Mouse (Mus musculus): Measurements from ENCODE around the gene Borcs6. TPM values are rescaled to one million over a fixed set of nuclear protein-coding genes. Genes with fewer than 3 reads are reported as not detected.

The Borcs6 gene
- total and polyA plus RNA-seq, 2 experiments from 2014 or later = 20.9 to 32.8 TPM

DNA sequence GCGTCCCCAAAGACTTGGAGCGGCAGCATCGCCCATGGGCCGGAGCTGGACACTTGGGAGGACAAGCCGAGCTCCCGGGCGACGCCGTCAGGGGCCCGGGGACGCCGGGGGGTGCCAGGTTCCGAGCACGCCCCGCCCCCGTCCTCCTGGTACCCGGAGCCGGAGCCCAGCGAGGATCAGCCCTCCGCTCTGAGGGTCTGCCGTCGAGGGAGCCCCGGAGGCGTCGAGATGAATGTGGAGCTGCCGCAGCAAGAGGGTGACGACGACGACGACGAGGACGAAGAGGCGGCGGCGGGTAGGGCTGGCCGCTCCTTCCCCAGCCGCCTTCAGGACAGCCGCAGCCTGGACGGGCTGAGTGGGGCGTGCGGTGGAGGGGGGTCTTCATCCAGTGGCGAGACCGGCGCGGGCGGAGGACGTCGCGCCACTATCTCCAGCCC, 476 bp downstream of the Borcs6 start:
- Histone ChIP-seq H3K9me3 (ENCODE audit: low read length) (no peaks in the 10 kb centered on the region), H3K9ac (peak overlapping the region; percentile 88), H3K27me3 (ENCODE audit: insufficient read depth, low read length) (no peaks in the 10 kb centered on the region), H3K27ac (ENCODE audit: low read depth, low read length) (peak overlapping the region; percentile 94), H3K4me3 (ENCODE audit: low read depth, low read length) (peak overlapping the region; percentile 88), H3K4me1 (ENCODE audit: insufficient read depth) (peaks cover 12% of the 10 kb centered on the region), H3K36me3 (ENCODE audit: insufficient read depth) (no peaks in the 10 kb centered on the region), H3K4me2 (ENCODE audit: low read depth) (peak overlapping the region; percentile 85)
- no peak for TF ChIP-seq CTCF (IDR thresholded peaks at IDR 0.05; ENCODE audit: low read depth)
- WGBS = under 1% methylated on average over 47 of the region's 49 CpGs
- DNase-seq = peak; percentile 65
- ATAC-seq = peak; percentile 26

DNA sequence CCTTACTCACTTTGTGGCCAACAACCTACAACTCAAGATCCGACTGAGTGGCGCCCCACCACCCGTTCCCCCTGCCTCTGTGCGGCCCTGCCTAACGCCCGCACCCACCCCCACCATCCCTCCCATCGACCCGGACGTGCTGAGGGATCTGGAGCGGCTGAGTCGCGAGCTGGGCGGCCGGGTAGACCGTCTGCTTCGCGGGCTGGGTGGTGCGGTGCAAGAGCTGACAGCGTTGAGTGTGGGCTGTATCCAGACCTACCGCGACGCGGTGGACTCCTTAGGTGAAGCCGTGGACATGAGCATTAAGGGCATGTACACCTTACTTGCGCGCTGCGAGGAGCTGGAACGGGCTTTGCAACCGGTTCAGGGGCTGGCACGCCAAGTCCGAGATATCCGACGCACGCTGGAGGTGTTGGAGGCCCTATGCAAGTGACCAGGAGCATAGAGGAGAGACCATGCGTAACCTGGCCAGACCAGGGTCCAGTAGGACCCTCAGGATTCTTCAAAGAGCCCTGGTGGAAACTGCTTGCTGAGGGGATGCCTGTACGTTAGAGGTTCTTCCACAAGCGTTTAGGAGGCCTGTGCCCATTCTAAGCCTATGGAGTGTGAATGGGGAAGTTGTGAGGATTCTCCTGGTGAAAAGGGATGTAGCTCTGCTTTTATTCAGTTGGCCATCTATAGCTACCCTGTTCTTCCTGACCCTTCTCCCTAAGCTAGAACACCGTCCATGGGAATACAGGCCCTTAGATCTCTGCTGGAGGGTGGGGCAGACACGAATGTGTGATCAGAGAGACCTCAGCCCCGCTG, 1.1 kb downstream of the Borcs6 start:
- peak overlapping the region; percentile 94 for H3K27ac ChIP-seq (ENCODE audit: low read depth, low read length)
- peaks cover 12% of the 10 kb centered on the region for H3K4me1 ChIP-seq (ENCODE audit: insufficient read depth)
- no peaks in the 10 kb centered on the region for H3K27me3 ChIP-seq (ENCODE audit: insufficient read depth, low read length)
- no peaks in the 10 kb centered on the region for H3K9me3 ChIP-seq (ENCODE audit: low read length)
- WGBS = 4% methylated on average over 40 of the region's 40 CpGs
- no peaks in the 10 kb centered on the region for H3K36me3 ChIP-seq (ENCODE audit: insufficient read depth)
- no peak for TF ChIP-seq CTCF (IDR thresholded peaks at IDR 0.05; ENCODE audit: low read depth)
- peak overlapping the region; percentile 85 for H3K4me2 ChIP-seq (ENCODE audit: low read depth)
- H3K9ac ChIP-seq = peak overlapping the region; percentile 88
- ATAC-seq = no peak
- peak overlapping the region; percentile 88 for H3K4me3 ChIP-seq (ENCODE audit: low read depth, low read length)
- DNase-seq = no peak

DNA sequence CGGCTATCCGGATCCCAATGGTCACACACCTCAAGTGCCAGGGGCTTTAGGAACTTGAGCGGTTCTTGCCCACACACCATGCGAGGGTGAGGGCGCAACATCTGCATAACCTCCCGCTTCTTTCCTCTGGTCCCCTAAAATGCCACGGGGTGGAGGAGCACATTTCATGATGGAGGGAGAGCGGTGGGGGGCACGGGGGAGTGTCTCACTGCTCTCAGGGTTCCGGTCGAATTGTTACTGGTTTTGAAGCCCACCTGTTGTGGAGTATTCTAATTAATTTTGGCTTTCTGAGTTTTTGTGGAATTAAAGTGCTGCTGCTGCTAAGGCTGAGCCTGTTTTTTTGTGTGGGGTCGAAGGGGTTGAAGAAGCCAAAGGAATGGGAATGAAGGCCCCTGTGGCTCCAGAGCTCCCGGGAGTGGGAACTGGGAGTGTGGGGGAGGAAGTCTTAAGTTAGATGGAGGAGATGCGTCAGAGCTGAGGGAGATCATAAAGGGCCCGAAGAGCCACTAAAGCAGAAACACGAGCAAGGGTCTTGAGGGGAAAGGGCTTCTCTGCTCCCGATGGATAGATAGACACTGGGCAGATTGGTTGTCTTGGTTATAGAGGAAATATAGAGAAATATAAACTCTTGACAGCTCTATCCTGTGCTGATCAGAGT, 1.9 kb downstream of the Borcs6 start:
- Histone ChIP-seq H3K9ac (peak overlapping the region; percentile 88), H3K4me1 (ENCODE audit: insufficient read depth) (peaks cover 12% of the 10 kb centered on the region), H3K36me3 (ENCODE audit: insufficient read depth) (no peaks in the 10 kb centered on the region), H3K4me2 (ENCODE audit: low read depth) (peak overlapping the region; percentile 85), H3K27ac (ENCODE audit: low read depth, low read length) (no peak overlapping the region; the same call in 1 of the 2 replicates), H3K4me3 (ENCODE audit: low read depth, low read length) (peak overlapping the region; percentile 88), H3K9me3 (ENCODE audit: low read length) (no peaks in the 10 kb centered on the region), H3K27me3 (ENCODE audit: insufficient read depth, low read length) (no peaks in the 10 kb centered on the region)
- TF ChIP-seq CTCF (IDR thresholded peaks at IDR 0.05; ENCODE audit: low read depth) = no peak
- DNase-seq (no peak), ATAC-seq (no peak)
- 11% methylated on average over 17 of the region's 17 CpGs for WGBS

DNA sequence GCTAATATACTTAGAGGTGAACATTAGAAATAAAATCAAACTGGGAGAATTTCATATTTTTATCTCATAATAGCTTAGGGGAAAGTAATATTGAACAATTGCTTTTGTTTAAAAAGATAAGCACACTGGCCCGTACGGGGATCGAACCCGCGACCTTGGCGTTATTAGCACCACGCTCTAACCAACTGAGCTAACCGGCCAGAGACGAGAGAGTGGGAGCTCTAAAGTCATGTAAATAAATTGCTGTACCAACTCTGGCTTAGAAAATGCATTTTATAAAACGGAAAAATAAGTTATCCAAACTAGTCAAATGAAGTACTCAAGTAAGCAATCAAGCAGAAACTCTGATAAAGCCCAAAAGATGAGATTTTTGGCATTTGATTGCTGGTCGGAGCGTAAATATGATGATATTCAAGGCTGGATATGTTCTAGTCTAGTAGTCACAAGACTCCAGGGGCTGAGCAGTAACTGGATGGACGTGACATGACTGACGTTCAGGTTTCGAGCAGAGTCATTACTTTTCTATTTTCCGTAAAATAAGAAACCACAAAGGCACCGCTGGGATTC, 2.8 kb downstream of the Borcs6 start:
- peak overlapping the region; percentile 69 for H3K4me3 ChIP-seq (ENCODE audit: low read depth, low read length)
- no peaks in the 10 kb centered on the region for H3K9me3 ChIP-seq (ENCODE audit: low read length)
- no peak overlapping the region for H3K9ac ChIP-seq
- H3K4me2 ChIP-seq (ENCODE audit: low read depth) = peak overlapping the region; percentile 85
- H3K36me3 ChIP-seq (ENCODE audit: insufficient read depth) = no peaks in the 10 kb centered on the region
- peak overlapping the region; percentile 77; the same call in 1 of the 2 replicates for H3K27ac ChIP-seq (ENCODE audit: low read depth, low read length)
- DNase-seq (peak; percentile 86), ATAC-seq (no peak)
- peaks cover 12% of the 10 kb centered on the region for H3K4me1 ChIP-seq (ENCODE audit: insufficient read depth)
- H3K27me3 ChIP-seq (ENCODE audit: insufficient read depth, low read length) = no peaks in the 10 kb centered on the region
- under 1% methylated on average over 17 of the region's 17 CpGs for WGBS
- TF ChIP-seq CTCF (IDR thresholded peaks at IDR 0.05; ENCODE audit: low read depth) = no peak

DNA sequence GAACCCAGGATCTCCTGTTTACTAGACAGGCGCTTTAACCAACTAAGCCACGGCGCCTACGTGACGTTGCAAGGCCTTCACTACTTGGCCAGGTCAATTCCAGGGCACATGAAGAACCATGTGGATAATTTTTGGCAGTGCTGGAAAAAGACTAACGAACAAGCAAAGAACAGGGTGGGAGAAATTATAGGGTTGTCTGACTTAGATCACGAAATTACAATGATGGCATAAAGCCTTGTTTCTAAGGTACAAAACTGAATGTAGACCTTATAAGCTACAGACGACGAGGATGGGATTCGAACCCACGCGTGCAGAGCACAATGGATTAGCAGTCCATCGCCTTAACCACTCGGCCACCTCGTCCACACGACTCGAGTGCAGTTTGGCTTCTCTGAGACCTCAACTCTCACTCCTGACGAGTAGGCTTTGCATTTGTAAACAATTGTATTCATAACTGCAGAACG, 3.3 kb downstream of the Borcs6 start:
- under 1% methylated on average over 19 of the region's 19 CpGs for WGBS
- DNase-seq (peak; percentile 97), ATAC-seq (peak; percentile 30; the same call in 1 of the 2 replicates)
- Histone ChIP-seq H3K27me3 (ENCODE audit: insufficient read depth, low read length) (no peaks in the 10 kb centered on the region), H3K27ac (ENCODE audit: low read depth, low read length) (peak overlapping the region; percentile 77), H3K4me3 (ENCODE audit: low read depth, low read length) (peak overlapping the region; percentile 69), H3K9ac (peak overlapping the region; percentile 49), H3K4me2 (ENCODE audit: low read depth) (peak overlapping the region; percentile 85), H3K4me1 (ENCODE audit: insufficient read depth) (peaks cover 12% of the 10 kb centered on the region), H3K36me3 (ENCODE audit: insufficient read depth) (no peaks in the 10 kb centered on the region), H3K9me3 (ENCODE audit: low read length) (no peaks in the 10 kb centered on the region)
- TF ChIP-seq CTCF (IDR thresholded peaks at IDR 0.05; ENCODE audit: low read depth) = no peak

DNA sequence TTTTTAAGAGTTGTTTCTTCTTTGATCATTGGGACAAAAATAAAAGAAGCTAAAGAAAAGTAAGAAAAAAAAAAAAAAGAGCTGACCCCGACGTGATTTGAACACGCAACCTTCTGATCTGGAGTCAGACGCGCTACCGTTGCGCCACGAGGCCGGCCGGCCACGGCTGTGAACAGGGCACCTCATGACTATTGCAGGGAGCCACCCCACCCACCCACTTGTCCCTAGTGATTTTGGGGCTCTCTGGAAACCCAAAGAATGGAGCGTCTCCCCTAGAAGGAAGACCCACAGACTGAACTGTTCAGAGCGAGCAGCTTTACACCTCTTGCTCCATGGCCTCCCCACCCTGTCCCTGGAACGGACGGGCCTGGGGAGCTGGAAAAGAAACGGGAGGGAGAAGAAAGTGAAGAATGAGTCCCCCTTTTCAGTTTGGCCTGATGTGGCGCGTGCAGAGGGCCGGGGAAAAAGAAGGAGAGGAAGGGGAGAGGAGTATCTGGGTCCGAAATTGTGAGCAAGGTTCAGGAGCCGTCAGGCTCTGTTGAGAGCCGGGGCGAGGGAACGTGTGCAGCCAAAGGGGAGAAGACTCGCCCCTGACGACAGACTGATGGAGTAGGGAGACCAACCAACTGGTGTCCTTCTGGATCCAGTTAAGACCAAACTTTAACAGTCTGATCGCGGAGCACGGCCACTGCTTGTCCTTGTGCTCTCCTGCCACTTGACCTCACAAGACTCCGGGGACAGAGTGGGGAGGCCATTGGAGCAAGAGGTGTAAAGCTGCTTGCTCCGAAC, 4.1 kb downstream of the Borcs6 start:
- Histone ChIP-seq H3K27ac (ENCODE audit: low read depth, low read length) (peak overlapping the region; percentile 77), H3K9ac (peak overlapping the region; percentile 66), H3K36me3 (ENCODE audit: insufficient read depth) (no peaks in the 10 kb centered on the region), H3K9me3 (ENCODE audit: low read length) (no peaks in the 10 kb centered on the region), H3K4me3 (ENCODE audit: low read depth, low read length) (peak overlapping the region; percentile 69), H3K27me3 (ENCODE audit: insufficient read depth, low read length) (no peaks in the 10 kb centered on the region), H3K4me1 (ENCODE audit: insufficient read depth) (peaks cover 9% of the 10 kb centered on the region), H3K4me2 (ENCODE audit: low read depth) (peak overlapping the region; percentile 85)
- TF ChIP-seq CTCF (IDR thresholded peaks at IDR 0.05; ENCODE audit: low read depth) = no peak
- ATAC-seq (peak; percentile 28; the same call in 1 of the 2 replicates), DNase-seq (peak; percentile 91)
- 1% methylated on average over 31 of the region's 31 CpGs for WGBS
